Mouse (Mus musculus): ENCODE measurements around the gene Frmd4b.

DNA sequence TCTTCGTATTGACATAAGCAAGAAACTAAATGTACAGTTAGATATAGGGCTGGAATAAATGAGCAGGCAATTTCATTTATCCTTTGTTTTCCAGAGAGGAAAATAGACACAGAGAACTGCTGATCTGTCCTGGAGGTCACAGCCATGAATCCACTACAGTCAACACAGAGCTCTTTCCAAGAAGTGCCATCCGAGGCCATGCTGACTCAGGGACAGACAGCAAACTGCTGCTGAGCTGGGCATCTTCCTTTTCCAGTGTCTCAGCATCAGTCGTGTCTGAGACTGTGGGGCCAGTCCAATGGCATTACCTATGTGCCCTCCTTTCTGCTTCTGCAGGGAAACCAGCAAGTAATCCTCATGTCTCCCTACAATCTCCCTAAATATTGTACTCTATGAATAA, 38.6 kb upstream of the Frmd4b start:
- TF ChIP-seq POLR2A (IDR thresholded peaks at IDR 0.05; ENCODE audit: insufficient read depth, low read depth, low read length), result no peak
- TF ChIP-seq CTCF (IDR thresholded peaks at IDR 0.05), result no peak
